Mouse (Mus musculus) erythroblast, embryonic 14.5 days (primary cell): Measurements from ENCODE around the gene Kcnmb1.

Experiments
- GATA1 ChIP-seq: IDR thresholded peaks from 2 replicates; pipeline ENCODE4 v1.6.1; 2012; ENCODE audit warnings: low read length, inconsistent platforms, mixed read lengths
- TAL1 ChIP-seq: IDR thresholded peaks from 3 replicates; pipeline ENCODE4 v1.6.1; 2012; ENCODE audit warnings: low read length, inconsistent platforms, mixed read lengths

DNA sequence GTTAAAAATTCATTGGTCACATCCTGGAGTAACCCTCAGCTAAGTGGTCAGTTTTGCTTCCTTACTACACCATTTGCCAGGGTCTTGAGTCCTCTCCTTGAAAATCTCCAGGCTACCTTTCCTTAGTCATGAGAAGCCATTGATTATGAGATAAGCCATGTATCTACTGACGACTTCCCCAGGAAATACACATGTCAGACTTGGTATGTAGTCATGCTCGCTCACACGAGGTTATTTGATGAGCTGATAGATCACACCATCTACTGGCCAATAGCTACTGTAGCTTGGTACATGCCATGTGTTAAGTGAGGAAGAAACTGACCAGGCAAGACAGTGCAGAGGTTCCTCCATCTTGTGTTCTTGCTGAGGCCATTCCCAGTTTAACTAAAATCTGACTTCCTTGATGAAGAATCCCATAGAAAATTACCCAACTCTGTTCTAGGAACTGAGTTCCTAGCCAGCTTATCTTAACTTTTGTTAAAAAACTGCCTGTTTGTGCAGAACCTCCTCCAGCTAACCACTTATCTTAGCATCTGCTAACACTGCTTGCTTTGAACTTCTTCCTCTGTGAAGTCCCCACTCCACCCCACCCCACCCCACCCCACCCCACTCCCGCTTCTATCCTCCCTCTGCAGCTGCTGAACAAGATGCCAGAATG, 23.2 kb upstream of the Kcnmb1 start:
- TF ChIP-seq TAL1 = no peak
- no peak for TF ChIP-seq GATA1
